Mouse (Mus musculus): ENCODE data around the gene Spata18.

- TF ChIP-seq CTCF (IDR thresholded peaks at IDR 0.05; ENCODE audit: low read depth) (no peak), EP300 (IDR thresholded peaks at IDR 0.05; ENCODE audit: low read depth) (no peak)
Observed at GRCm38 (mm10) chr5:73650365-73650964, 714 bp upstream of the Spata18 start.
